Mouse (Mus musculus) MEL (cell line): Measurements from ENCODE around the gene Fgl2.

Experiments used
- BHLHE40 ChIP-seq: IDR thresholded peaks from 2 replicates; pipeline ENCODE4 v1.6.1; 2012; ENCODE audit warnings: low read depth, mild to moderate bottlenecking, inconsistent platforms, low read length, improper control_type of control experiment, borderline replicate concordance
- CTCF ChIP-seq, 3 experiments: IDR thresholded peaks in 2 of 3; conservative IDR thresholded peaks in 1 of 3; 2 replicates each; pipeline ENCODE4 v1.5.1; 2011 to 2012; ENCODE audit warnings: low read length in 3 of 3, low read depth in 2 of 3, mild to moderate bottlenecking in 2 of 3, improper control_type of control experiment in 1 of 3, inconsistent platforms in 1 of 3, mixed read lengths in 1 of 3, moderate library complexity in 1 of 3; ENCODE audit not compliant: control insufficient read depth in 1 of 3, insufficient read depth in 1 of 3, poor library complexity in 1 of 3, severe bottlenecking in 1 of 3
- ELF1 ChIP-seq: IDR thresholded peaks from 2 replicates; pipeline ENCODE4 v1.6.1; 2014; ENCODE audit warnings: low read depth, mild to moderate bottlenecking, inconsistent platforms, low read length, improper control_type of control experiment, moderate library complexity
- GABPA ChIP-seq: IDR thresholded peaks from 2 replicates; pipeline ENCODE4 v1.6.1; 2012; ENCODE audit warnings: low read depth, mild to moderate bottlenecking, inconsistent platforms, low read length, improper control_type of control experiment, moderate library complexity
- HCFC1 ChIP-seq: IDR thresholded peaks from 2 replicates; pipeline ENCODE4 v1.6.1; 2012; ENCODE audit warnings: low read depth, mild to moderate bottlenecking, inconsistent platforms, low read length, improper control_type of control experiment, moderate library complexity
- MYC ChIP-seq: IDR thresholded peaks from 2 replicates; pipeline ENCODE4 v1.6.1; 2011; ENCODE audit warnings: low read depth, mild to moderate bottlenecking, low read length, improper control_type of control experiment, moderate library complexity
- POLR2A ChIP-seq, 2 experiments: IDR thresholded peaks; 2 replicates each; pipeline ENCODE4 v1.6.1; 2011 to 2012; ENCODE audit warnings: low read length in 2 of 2, mild to moderate bottlenecking in 2 of 2, control low read depth in 1 of 2, improper control_type of control experiment in 1 of 2, low read depth in 1 of 2, moderate library complexity in 1 of 2; ENCODE audit not compliant: control insufficient read depth in 1 of 2, insufficient read depth in 1 of 2, poor library complexity in 1 of 2
- POLR2AphosphoS2 ChIP-seq: IDR thresholded peaks from 2 replicates; pipeline ENCODE4 v1.6.1; 2011; ENCODE audit warnings: low read length, improper control_type of control experiment
- TCF12 ChIP-seq: IDR thresholded peaks from 2 replicates; pipeline ENCODE4 v1.6.1; 2014; ENCODE audit warnings: low read depth, mild to moderate bottlenecking, inconsistent platforms, low read length, improper control_type of control experiment, moderate library complexity
- USF1 ChIP-seq: IDR thresholded peaks from 2 replicates; pipeline ENCODE4 v1.6.1; 2014; ENCODE audit warnings: low read depth, mild to moderate bottlenecking, inconsistent platforms, low read length, improper control_type of control experiment, moderate library complexity
- ZC3H11A ChIP-seq: IDR thresholded peaks from 2 replicates; pipeline ENCODE4 v1.6.1; 2012; ENCODE audit warnings: low read depth, mild to moderate bottlenecking, inconsistent platforms, low read length, improper control_type of control experiment
- ZMIZ1 ChIP-seq: IDR thresholded peaks from 2 replicates; pipeline ENCODE4 v1.6.1; 2012; ENCODE audit warnings: low read depth, mild to moderate bottlenecking, inconsistent platforms, low read length, improper control_type of control experiment, moderate library complexity

DNA sequence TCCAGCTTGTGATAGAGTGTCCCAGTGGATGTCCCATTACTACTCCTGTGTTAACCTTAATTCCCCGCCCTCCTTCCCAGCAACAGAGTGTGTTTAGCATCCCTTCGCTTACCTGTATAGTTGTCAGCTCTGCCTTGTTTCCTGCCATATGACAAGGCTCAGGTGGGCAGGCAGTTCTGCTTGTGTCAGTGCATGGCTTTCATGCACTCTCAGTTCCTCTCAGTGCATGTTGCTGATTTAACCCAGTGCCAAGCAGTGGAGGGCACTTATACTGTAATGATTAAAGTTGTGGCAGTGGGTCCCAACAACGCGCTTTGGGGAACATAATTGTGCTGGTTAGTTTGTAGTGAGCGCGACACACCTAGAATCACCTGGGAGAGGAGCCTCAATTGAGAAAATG is 54.2 kb downstream of the Fgl2 start:
- no peak for TF ChIP-seq CTCF (IDR thresholded peaks at IDR 0.05 in 2 of 3, conservative IDR thresholded peaks at IDR 0.05 in 1 of 3; ENCODE audit: control insufficient read depth in 1 of 3, insufficient read depth in 1 of 3, low read depth in 2 of 3, low read length in 3 of 3, poor library complexity in 1 of 3, severe bottlenecking in 1 of 3)
- no peak for TF ChIP-seq ZMIZ1
- TF ChIP-seq USF1, result no peak
- no peak for TF ChIP-seq GABPA
- no peak for TF ChIP-seq MYC
- TF ChIP-seq POLR2A (IDR thresholded peaks at IDR 0.05; ENCODE audit: control insufficient read depth in 1 of 2, insufficient read depth in 1 of 2, low read depth in 1 of 2, low read length in 2 of 2, poor library complexity in 1 of 2), result no peak
- TF ChIP-seq POLR2AphosphoS2, result no peak
- TF ChIP-seq ZC3H11A, result no peak
- TF ChIP-seq TCF12, result no peak
- TF ChIP-seq ELF1, result no peak
- no peak for TF ChIP-seq HCFC1
- TF ChIP-seq BHLHE40, result no peak
